Mouse (Mus musculus): ENCODE measurements around the gene Morn5.

Morn5 gene

DNA sequence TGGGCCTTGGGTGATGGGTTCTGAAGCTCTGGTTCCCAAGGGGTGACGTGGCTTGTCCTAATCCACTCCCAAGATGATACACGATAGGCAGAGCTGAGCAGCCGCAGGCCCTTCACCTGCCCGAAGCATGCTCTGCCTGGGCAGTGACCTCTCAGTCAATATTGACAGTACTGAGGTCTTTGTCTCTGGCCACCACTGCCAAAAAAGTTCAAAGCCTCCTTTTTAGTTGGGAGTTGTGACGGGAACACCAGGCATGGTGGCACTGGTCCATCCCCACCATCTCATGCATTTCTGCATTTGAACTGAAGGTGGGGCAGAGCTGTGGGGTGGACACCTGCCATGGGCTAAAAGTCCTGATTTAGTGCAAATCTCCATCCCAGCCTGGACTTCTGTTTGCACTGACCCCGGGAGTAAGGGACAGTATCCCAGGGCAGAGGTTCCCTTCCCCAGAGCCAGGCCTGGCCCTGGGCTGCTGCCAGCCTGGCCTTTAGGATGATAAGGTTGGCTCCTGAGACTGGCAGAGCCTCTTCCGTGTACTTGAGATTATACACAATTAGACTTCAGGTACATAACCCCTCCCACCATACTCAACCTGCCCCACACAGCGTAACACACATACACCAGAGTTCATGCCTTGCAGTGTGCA is 22.5 kb downstream of the Morn5 start:
- no peak for DNase-seq (ENCODE audit: low spot score)

DNA sequence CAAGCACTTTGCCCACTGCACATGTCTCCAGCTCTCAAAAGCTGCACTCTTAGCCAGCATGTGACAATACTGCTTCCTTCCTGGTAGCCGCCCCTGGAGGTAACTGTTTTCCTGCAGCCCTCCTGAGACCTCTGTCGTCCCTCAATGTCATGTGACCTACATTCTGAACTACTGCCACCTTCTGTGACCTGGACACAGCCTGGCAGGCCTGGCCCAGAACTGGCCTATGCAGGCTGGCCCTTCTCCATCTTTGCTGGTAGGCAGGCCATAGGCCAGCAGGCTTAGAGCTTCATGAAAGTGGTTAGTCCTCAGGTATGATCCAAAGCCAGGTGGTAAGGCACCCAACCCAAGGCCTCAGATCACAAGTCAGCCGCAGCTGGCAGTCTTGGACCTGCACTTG is 24.5 kb downstream of the Morn5 start:
- DNase-seq (ENCODE audit: low spot score), result no peak

DNA sequence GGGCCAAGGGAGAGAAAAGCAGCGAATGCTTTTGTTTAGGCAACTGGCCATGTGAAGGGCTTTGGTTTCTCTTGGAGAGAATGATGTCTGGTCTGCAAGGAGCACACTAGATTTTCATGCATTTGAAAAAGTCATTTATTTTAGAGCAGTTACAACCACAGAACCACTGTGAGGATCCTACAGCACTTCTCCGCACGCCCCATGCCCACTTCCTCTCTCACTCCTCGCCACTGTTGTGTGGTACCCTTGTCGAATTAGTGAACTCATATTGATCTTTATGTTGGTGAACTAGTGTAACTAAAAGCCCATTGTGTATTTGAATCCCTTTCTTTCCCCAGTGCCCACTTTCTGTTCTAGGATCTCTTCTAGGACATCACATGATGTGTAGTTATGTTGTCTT is 26.0 kb downstream of the Morn5 start:
- no peak for DNase-seq (ENCODE audit: low spot score)

DNA sequence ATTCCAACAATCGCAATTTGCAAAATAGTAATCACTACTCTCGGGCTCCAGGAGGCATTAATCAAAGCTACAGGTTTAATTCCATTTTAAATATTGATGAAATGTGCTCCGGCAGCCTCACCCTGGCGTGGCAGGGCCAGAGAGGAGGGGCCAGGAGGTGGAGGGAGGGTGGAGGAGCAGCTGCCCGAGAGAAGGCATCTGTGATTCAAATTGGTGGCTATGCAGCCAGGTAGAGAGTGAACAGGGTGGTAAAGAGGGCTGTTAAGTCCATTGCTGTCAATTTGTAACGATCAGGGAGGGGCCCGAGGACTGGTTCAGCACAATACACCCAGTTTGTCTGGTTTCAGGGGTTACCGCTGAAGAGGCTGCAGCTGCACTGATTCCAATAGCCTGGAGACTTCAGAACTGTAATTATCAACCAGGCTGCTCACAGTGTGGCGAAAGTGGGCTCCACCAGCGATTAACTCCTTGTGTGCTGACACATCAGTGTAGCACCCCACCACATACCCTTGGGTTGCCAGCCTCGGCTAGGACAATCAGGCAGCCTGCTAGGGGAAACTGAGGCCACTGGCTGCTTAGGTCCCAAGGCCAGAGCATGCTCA is 28.0 kb downstream of the Morn5 start:
- DNase-seq (ENCODE audit: low spot score), result no peak

DNA sequence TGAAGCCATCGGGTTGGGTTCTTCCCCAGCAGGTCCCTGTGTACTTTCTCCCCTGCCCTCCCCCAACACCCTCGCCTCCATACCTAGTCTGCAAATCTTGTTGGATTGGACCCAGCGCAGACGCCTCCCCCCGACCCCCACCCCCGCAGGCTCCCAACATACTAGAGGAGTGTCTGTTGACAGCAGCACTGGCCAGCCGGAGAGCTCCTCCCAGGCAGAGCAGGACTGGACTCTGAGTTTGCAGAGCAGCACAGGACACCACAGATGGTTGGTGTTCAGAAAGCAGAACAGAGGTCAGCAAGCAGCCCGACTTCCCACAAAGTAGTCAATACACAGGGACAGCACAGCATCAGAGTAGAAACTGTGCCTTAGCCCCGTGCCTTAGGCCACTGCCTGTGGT is 32.2 kb downstream of the Morn5 start:
- no peak for DNase-seq (ENCODE audit: low spot score)

DNA sequence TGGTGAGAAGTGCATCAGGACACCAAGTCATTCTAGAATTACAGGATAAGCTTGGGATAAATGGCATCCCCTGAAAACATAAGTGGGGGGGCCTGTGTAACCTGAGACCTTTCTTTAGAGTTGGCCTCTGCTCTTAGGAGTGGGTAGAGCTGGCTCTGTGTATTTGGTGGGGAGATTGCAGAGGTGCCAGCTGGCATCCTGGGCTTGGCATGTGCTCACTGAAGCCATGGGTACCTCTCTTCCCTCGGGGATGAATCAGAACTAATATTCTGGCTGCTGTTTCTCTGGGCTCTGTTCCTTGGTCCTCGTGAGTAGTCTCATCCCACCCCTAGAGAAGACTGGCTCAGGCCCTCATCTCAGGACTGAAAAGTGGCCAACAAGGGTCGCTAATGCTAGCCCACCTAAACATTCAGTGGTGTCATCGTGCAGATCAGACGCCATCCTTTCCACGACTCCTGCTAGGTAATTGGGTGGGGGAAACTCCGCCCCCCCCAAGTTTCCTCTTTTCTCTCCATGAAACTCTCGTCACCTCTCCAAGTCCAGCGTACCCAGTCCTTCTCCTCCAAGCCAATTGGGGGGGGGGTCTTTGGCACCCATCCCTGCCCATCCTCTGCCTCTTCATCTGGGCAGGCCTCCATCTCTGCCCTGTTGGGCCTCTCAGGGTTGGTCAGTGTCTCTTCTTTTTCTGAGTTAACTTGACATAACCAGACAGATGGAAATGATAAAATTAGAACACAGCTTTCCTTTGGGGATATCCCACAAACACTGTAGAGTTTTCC is 33.7 kb downstream of the Morn5 start:
- DNase-seq (ENCODE audit: low spot score), result no peak

DNA sequence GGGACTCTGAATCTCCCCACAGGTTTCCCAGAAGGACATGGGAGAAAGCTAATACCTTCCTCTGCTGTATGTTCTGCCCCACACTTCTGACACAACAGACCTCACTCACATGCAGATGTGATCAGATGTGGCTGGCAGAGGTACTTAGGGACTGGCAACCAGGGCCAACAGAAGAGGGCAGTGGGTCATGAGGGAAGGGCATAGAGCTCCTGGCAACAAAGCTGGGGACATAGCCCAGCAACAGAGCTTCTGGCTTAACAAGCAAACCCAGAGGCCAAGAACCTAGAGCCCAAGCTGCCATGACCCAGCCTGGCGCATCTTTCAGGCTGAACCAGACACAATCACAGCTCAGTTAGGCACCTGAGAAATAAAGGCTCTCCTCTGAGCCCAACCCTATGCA is 35.8 kb downstream of the Morn5 start:
- DNase-seq (ENCODE audit: low spot score), result no peak

DNA sequence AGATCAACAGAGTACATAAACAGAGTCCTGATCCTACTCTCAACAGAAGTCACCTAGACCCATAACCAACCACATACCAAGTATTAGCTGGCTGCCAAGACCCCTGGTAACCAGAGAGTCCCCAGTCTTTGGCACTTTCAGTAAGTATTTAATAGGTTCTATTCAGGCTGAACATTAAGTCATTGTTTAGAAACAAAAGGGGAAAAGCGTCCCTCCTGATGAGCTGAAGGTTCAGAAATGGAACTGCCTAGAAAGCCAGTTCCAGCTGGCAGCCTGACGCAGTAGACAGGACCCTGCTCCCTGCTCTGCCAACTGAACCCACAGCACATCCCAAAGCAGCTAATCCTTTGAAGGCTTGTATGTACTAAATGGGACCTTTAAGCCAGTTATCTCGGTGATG is 39.9 kb downstream of the Morn5 start:
- no peak for DNase-seq (ENCODE audit: low spot score)

DNA sequence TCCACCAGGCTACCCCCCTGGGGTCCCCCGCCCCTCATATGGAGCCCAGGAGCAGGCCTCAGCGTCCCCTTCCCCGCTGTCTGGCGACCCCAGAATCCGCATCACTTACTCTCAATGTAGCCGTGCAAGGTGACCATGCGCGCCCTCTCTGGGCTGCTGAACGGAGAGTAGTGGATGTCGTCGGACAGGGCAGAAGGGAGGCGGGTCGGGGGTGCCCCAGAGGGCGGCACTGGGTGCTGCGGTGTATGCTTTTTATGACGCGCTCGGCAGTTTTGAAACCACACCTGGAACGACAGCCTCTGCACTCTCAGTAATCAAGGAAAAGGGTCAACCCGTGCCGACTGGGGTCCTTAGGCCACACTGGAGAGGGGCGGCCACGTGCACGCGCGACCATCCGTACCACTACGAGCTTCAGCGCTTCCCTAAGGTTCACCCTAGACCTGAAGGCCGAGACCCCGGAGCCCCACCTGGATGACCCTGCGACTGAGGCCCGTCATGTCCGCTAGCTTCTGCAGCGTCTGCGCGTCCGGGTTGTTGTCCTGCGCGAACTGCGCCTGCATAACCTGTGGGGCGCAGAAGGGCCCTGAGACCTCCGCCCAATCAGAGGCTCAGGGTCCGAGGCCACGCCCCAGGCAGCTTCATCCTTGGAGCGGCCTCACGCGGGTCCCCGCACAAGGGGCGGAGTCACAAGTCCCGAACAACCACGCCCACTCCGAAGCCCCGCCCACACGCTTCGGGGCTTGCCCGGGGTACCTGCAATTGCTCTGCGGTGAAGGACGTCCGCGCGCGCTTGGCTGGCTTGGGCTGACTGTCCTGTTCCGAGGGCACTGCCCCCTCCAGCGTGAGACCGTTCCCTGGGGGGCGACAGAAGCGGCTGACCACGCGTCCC is 41.8 kb downstream of the Morn5 start:
- DNase-seq (ENCODE audit: low spot score), result peak; percentile 22

DNA sequence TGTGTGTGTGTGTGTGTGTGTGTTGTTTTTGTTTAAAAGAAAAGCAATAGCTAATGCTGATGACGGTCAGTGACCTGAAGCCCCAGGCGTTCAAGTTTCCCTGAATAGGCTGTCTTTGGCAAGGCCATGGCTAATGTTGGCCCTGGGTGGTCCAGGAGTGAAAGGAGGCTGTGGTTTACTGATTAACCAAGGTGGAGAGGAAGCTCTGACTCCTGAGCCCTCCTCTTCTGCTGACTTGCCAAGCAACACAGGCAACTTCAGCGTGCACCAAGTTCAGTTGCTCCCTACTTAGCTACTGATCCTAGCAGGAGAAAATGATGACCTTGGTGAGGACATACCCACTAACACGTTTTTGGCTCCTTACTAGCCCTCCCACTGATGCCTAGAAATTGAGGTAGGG is 43.5 kb downstream of the Morn5 start:
- no peak for DNase-seq (ENCODE audit: low spot score)

DNA sequence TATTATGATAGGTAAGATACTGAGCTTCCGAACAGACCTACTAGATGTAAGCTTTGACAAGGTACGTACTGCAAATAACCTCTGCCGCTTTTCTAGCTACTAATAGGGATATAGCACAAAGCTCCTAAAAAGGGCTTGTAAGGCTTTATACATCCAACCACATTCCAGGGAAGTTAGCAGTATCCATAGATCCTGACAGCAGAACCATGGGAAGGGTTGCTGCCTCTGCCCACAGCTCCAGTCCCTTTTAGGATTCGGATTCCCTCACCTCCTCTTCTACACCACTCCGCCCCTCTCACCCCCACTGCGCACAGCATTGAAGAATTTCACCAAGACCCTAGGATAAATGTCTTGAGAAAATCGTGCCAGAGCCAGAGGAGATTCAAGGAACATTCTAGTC is 44.0 kb downstream of the Morn5 start:
- DNase-seq (ENCODE audit: low spot score), result no peak

DNA sequence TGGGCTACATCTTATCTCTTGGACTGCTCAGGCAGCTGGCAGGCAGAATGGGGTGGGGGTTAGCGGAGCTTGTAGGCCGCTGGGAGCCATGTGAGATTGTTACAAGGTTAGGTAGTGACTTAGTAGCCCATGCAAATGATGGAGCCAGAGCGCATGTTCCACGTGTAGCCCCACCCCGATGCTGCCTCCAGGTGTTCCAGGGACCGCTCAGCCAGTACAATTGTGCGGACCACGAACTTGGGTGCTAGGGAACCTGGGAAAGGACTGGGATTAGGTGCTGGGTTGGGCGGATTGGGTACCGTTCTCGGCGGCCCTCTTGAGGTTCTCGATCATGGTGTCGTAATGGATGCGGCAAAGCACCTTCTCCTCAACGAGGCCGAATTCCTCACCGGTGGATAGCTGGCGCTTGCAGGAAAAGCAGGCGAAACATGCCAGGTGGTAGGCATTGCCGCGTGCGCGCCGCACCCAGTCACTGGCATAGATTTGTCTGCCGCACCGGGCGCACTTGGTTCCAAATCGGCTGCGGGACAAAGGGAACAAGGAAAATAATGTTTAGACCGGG is 44.7 kb downstream of the Morn5 start:
- no peak for DNase-seq (ENCODE audit: low spot score)

DNA sequence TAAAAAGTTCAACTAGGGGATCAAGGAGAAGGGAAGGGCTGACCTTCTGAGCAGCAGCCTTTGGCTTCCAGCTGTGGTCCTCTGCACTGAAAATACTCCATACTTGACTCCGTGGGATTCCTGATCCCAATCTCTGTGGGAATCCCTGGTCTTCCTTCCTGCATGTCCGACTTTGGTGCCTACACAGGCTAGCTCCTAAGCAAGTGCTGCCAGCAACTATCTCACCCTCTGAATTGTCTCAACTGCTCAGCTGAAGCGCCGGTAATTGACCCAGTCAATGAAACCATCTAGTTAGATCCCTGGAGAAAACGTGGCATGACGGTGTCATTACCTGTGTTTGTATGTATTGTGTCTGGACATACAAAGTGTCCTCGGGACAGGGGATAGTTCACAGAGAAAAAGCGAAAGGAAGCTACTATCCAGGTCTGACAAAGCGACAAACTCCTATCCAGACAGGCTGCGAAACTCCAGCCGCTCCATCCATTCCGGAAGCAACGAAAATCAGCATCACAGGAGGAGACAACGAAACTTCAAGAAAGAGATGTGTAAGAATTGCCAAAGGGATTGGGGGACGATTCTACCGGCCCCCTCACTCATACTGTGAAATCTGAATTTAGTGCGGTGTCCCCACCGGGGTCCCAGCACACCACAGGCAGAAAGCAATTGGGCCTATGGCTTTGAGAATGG is 48.0 kb downstream of the Morn5 start:
- no peak for DNase-seq (ENCODE audit: low spot score)

DNA sequence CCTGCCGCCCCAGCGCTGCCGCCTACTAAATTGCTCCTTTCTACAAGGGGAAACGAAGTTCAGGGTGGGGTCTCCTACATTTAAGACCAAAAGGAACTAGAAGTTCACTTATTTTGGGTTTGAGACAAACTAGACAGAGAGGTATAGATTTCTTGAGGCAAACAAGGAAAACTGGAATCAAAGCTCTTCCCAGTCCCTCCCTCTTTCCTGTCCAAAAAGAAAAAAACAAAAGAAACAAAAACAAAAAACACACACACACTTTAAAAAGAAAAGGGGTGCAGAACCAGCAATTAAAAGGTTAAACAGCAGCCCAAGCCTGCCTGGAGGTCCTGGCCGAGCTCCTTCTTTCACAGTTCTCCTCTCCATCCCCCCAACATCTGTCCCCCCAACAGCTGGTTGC is 48.8 kb downstream of the Morn5 start:
- DNase-seq (ENCODE audit: low spot score), result no peak

DNA sequence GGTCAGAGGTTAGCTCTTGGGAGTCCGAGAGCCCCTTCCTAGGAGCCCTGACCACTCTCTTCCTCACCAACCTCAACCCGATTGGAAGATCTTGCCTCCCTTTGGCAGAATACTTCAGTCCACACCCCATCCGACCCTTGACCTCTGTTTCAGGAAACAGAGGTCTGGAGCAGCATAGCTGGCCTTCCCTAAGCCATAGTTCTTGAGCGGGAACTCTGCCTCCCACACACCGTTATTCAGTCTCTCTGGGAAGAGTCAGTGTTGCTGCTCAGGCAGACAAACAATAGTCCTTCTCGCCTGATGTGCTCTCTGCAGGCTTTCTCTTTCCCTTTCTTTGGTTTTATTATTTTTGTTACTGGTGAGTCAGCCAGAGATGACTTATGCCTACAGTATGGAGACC is 50.5 kb downstream of the Morn5 start:
- no peak for DNase-seq (ENCODE audit: low spot score)

DNA sequence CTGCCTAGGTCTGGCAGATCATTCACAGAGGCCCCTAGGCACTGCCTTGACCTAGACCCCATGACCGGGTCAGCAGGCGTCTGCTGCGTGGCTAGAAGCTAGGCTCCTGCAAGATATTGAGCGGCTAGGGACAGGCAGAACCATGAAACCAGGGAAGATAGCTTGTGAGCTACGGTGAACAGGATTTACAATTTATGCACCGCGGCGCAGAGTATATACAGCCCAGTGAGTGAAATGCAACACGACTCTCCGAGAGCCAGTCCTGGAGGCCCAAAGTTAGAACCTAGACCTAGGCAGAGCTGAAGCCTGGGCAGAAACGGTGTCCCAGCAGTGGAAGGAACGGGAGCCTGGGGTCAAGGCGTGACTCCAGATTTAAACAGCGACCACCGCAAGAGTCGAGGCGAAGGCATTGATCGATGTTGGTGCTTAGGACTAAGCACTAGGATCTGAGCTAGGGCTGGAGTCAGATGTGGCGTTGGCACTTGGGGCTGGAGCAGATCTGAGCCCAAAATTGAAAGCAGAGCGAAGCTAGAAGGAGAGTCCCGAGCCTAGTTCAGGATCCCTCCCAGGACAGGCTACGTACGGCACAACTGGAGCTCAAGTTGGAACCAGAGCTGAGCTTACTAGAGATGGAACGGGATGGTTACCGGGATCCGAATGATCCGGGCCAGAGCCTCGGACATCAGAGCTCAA is 52.8 kb downstream of the Morn5 start:
- DNase-seq (ENCODE audit: low spot score), result no peak

DNA sequence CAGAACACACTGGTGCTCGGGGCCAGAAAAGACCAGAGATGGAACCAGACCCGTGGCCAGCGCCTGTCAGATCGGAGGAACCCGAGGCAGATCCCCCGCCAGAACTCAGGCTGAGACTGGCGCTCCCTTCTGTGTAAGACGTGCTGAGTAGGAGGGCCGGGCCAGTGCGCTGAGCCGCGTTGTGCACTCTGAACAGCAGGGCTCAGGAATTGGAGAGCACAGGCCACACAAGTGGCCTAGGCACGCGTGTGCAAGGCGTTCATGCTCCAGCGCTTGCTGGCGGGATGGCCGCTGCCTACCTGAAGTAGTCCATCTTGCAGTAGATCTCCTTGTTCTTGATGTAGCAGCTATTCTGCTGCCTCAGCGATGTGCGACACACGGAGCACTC is 53.3 kb downstream of the Morn5 start:
- DNase-seq (ENCODE audit: low spot score), result peak; percentile 9

DNA sequence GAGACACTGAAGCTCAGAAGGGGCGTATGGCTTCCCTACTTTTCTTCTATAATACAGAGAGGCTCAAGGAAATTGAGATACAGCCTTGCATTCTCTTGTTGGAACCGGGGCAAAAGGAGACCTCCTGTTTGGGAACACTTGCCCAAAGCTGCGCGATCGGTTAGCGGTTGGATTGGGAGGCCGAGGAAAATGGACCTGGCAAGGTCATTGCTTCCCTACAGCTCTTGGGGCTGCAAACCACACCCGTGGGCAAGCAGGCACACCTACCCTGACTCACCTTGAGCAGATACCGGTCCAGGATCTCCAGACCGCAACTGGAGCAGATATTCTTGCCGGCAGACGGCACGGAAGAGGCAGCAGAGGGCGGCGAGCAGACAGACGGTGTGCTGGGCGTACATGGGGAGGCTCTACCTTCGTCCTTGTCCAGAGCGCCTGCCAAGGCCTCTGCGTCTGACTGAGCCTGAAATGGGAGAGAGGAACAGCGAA is 53.9 kb downstream of the Morn5 start:
- DNase-seq (ENCODE audit: low spot score), result no peak

DNA sequence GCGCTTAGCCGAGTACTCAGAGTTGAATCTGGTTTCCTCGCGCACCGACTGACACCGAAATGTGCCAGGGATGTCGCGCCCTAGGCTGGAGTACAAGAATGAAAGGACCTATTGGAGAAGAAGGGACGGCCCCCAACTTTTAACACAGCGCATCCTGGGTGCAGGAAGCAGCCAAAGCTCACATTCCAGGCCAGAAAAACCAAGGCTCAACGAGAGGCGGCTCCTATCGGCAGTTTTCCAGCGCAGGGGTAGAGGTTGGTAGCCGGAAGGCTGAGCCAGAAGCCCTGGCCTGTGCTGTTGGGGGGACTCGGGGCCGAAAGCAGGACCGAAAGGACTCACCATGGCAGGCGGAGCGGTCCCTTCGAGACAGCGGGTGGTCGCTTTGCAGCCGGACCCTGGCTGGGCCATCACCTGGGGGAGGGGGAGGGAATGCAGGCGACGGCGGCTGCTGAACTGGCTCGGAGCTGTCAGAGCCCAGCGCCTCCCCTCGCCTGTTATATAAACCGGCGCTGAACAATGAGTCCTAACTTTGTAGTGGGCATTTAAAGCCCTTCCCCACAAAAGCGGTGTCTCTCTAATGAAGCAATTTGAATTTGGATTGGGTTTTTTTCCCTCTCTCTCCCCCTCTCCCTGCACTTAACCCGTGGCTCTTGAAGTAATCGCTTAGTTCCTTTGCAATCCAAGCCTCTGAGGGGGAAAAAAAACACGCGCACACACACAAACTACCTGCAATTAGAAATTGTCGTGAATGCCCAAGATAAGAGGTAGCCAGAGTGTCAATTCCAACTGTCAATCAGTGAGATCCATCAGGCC is 54.5 kb downstream of the Morn5 start:
- DNase-seq (ENCODE audit: low spot score), result no peak

DNA sequence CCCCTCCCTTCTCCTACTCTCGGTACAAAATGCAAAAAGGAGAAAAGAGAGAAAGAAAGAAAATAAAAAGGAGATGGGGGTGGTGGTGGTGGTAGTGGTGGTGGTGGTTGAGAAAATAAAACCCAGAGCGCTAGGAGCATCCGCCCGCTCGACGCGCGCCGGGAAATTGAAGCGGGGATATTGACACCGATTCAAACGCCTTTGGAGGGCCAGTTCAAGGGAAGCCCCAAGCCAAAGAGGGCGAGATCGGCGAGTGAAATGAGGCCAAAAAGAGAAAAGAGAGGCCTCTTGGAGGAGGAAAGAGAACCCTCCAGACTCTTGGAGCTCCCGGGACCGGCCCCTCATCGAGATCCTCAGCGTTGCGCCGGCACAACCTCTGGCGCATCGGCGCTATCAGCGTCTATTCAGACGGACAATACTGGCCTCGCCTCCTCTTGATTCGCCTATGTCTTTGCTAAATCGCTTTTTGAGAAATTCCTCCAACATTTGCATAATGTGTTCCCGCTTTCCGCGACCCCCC is 55.2 kb downstream of the Morn5 start:
- DNase-seq (ENCODE audit: low spot score), result no peak

Data from T-cell, adult 2 months (primary cell).